Mouse (Mus musculus) heart, embryonic 16.5 days (tissue): ENCODE results near the gene Vps39. TPM values are rescaled to one million over a fixed set of nuclear protein-coding genes. Genes with fewer than 3 reads are reported as not detected.
A peak's percentile ranks its signal among the peaks of the same experiment; 100 is the strongest.

ENCODE experiments used
- ATAC-seq: fragments of 200-750 bp; cut with Nextera tagmentation; replicated peaks from 2 replicates; pipeline ENCODE4 v1.8.0; 2017; ENCODE audit warnings: moderate number of reproducible peaks; ENCODE audit not compliant: insufficient read depth, low FRiP score; ENCODE audit errors: extremely low read depth
- H3K27ac ChIP-seq: fragments of 300-500 bp; sonication (generic); 2 replicates; pipeline ENCODE4 v1.5.1; 2014; ENCODE audit warnings: mild to moderate bottlenecking, low read length, control low read depth, moderate library complexity
- H3K27me3 ChIP-seq: fragments of 300-500 bp; sonication (generic); 2 replicates; pipeline ENCODE4 v1.6.1; 2014; ENCODE audit warnings: low read length, mixed read lengths; ENCODE audit not compliant: control insufficient read depth, insufficient read depth
- H3K36me3 ChIP-seq: fragments of 300-500 bp; sonication (generic); 2 replicates; pipeline ENCODE4 v1.6.1; 2014; ENCODE audit not compliant: control insufficient read depth, insufficient read depth
- H3K4me1 ChIP-seq: fragments of 300-500 bp; sonication (generic); 2 replicates; pipeline ENCODE4 v1.6.1; 2014; ENCODE audit warnings: low read length, mixed read lengths; ENCODE audit not compliant: control insufficient read depth, insufficient read depth
- H3K4me2 ChIP-seq: fragments of 300-500 bp; sonication (generic); 2 replicates; pipeline ENCODE4 v1.6.1; 2014; ENCODE audit warnings: low read depth, mild to moderate bottlenecking, control low read depth, low read length
- H3K4me3 ChIP-seq: fragments of 300-500 bp; sonication (generic); 2 replicates; pipeline ENCODE4 v1.5.1; 2014; ENCODE audit warnings: mild to moderate bottlenecking, control low read depth, low read length
- H3K9ac ChIP-seq: fragments of 300-500 bp; sonication (generic); 2 replicates; pipeline ENCODE4 v1.6.1; 2014; ENCODE audit warnings: low read length, control low read depth
- H3K9me3 ChIP-seq: fragments of 300-500 bp; sonication (generic); replicated peaks from 2 replicates; pipeline ENCODE4 v1.6.1; 2016; ENCODE audit warnings: low read length; ENCODE audit not compliant: control insufficient read depth
- WGBS: fragments of 180-500 bp; shearing (Covaris S2); extraction: QIAGEN DNeasy Blood & Tissue Kit; methylation state at CpG from one replicate; pipeline ENCODE4 v1.1.7; 2014; 5-methylcytosine and 5-hydroxymethylcytosine counted together
- polyA plus RNA-seq: library from polyadenylated mRNA; unstranded; fragments of >200 nt; fragmentation: Nextera tagmentation; extraction: Ambion mirVana; gene quantifications from 2 replicates; pipeline ENCODE4 v1.2.1, GENCODE M21; 2015

The Vps39 gene
- 19.3 and 19.9 TPM in 2 replicates for polyA plus RNA-seq

GRCm38 (mm10) chr2:120352682-120353646 is at the start of gene Vps39:
Gene Vps39, minus strand, starts transcription at chr2:120353137.
- Histone ChIP-seq H3K4me1 (peaks cover 12% of the 10 kb centered on the region), H3K27me3 (no peaks in the 10 kb centered on the region), H3K36me3 (peaks cover 23% of the 10 kb centered on the region), H3K4me2 (peak within 1 kb of the TSS; percentile 60), H3K4me3 (peak within 1 kb of the TSS; percentile 77), H3K9me3 (no peaks in the 10 kb centered on the region), H3K9ac (peak within 1 kb of the TSS; percentile 88), H3K27ac (peak within 1 kb of the TSS; percentile 64; the same call in 1 of the 2 replicates)
- ATAC-seq: peak; percentile 85
- WGBS: 12% methylated on average over 44 of the region's 44 CpGs

- 77% methylated on average over 1 of the region's 1 CpGs for WGBS
- Histone ChIP-seq H3K9ac (no peak overlapping the region), H3K36me3 (peaks cover 23% of the 10 kb centered on the region), H3K4me3 (no peak overlapping the region), H3K9me3 (no peaks in the 10 kb centered on the region), H3K27me3 (no peaks in the 10 kb centered on the region), H3K27ac (no peak overlapping the region), H3K4me1 (peaks cover 7% of the 10 kb centered on the region), H3K4me2 (no peak overlapping the region)
- no peak for ATAC-seq
These were observed 45.0 kb upstream of the Vps39 start for GRCm38 (mm10) chr2:120397951-120398350.

GRCm38 (mm10) chr2:120392406-120392805 is 39.5 kb upstream of the Vps39 start:
- ATAC-seq: no peak
- H3K9me3 ChIP-seq: no peaks in the 10 kb centered on the region
- peaks cover 38% of the 10 kb centered on the region for H3K36me3 ChIP-seq
- no peaks in the 10 kb centered on the region for H3K27me3 ChIP-seq
- H3K9ac ChIP-seq: no peak overlapping the region
- no peak overlapping the region for H3K4me3 ChIP-seq
- H3K4me2 ChIP-seq: no peak overlapping the region
- H3K27ac ChIP-seq: no peak overlapping the region
- no peaks in the 10 kb centered on the region for H3K4me1 ChIP-seq

- 65% methylated on average over 1 of the region's 1 CpGs for WGBS
- Histone ChIP-seq H3K4me2 (no peak overlapping the region), H3K9me3 (no peaks in the 10 kb centered on the region), H3K27me3 (no peaks in the 10 kb centered on the region), H3K4me1 (no peaks in the 10 kb centered on the region), H3K9ac (no peak overlapping the region), H3K4me3 (no peak overlapping the region), H3K27ac (no peak overlapping the region), H3K36me3 (peaks cover 29% of the 10 kb centered on the region)
- no peak for ATAC-seq
These were observed 38.0 kb upstream of the Vps39 start for GRCm38 (mm10) chr2:120390934-120391333.

- H3K4me2 ChIP-seq: no peak overlapping the region
- ATAC-seq: no peak
- no peaks in the 10 kb centered on the region for H3K4me1 ChIP-seq
- 58% methylated on average over 3 of the region's 3 CpGs for WGBS
- no peak overlapping the region for H3K27ac ChIP-seq
- no peaks in the 10 kb centered on the region for H3K9me3 ChIP-seq
- H3K4me3 ChIP-seq: no peak overlapping the region
- no peaks in the 10 kb centered on the region for H3K27me3 ChIP-seq
- no peak overlapping the region for H3K9ac ChIP-seq
- H3K36me3 ChIP-seq: peaks cover 25% of the 10 kb centered on the region
These were observed 36.4 kb upstream of the Vps39 start for GRCm38 (mm10) chr2:120389376-120389775.

- H3K27me3 ChIP-seq: no peaks in the 10 kb centered on the region
- H3K27ac ChIP-seq: no peak overlapping the region
- H3K9ac ChIP-seq: no peak overlapping the region
- 79% methylated on average over 1 of the region's 1 CpGs for WGBS
- no peaks in the 10 kb centered on the region for H3K4me1 ChIP-seq
- ATAC-seq: no peak
- H3K36me3 ChIP-seq: peaks cover 28% of the 10 kb centered on the region
- no peak overlapping the region for H3K4me3 ChIP-seq
- H3K4me2 ChIP-seq: no peak overlapping the region
- no peaks in the 10 kb centered on the region for H3K9me3 ChIP-seq
These were observed 34.4 kb upstream of the Vps39 start for GRCm38 (mm10) chr2:120387291-120387690.

GRCm38 (mm10) chr2:120386264-120386663 is 33.3 kb upstream of the Vps39 start:
- Histone ChIP-seq H3K36me3 (peaks cover 31% of the 10 kb centered on the region), H3K4me3 (no peak overlapping the region), H3K27me3 (no peaks in the 10 kb centered on the region), H3K4me2 (no peak overlapping the region), H3K9me3 (no peaks in the 10 kb centered on the region), H3K4me1 (no peaks in the 10 kb centered on the region), H3K27ac (no peak overlapping the region), H3K9ac (no peak overlapping the region)
- no peak for ATAC-seq
- WGBS: 83% methylated on average over 1 of the region's 1 CpGs

GRCm38 (mm10) chr2:120373858-120374257 is 20.9 kb upstream of the Vps39 start:
- Histone ChIP-seq H3K4me2 (no peak overlapping the region), H3K4me3 (no peak overlapping the region), H3K27ac (no peak overlapping the region), H3K36me3 (peaks cover 40% of the 10 kb centered on the region), H3K4me1 (no peaks in the 10 kb centered on the region), H3K27me3 (no peaks in the 10 kb centered on the region), H3K9ac (no peak overlapping the region), H3K9me3 (no peaks in the 10 kb centered on the region)
- ATAC-seq: no peak
- 87% methylated on average over 4 of the region's 4 CpGs for whole genome bisulfite sequencing

GRCm38 (mm10) chr2:120367416-120368207 is 14.7 kb upstream of the Vps39 start:
- H3K4me1 ChIP-seq: no peaks in the 10 kb centered on the region
- peaks cover 49% of the 10 kb centered on the region for H3K36me3 ChIP-seq
- no peaks in the 10 kb centered on the region for H3K9me3 ChIP-seq
- no peak overlapping the region for H3K4me2 ChIP-seq
- H3K4me3 ChIP-seq: no peak overlapping the region
- no peaks in the 10 kb centered on the region for H3K27me3 ChIP-seq
- H3K9ac ChIP-seq: no peak overlapping the region
- 92% methylated on average over 4 of the region's 4 CpGs for WGBS
- no peak for ATAC-seq
- no peak overlapping the region for H3K27ac ChIP-seq
